Mouse (Mus musculus): ENCODE measurements around the gene Tmem223. TPM values are rescaled to one million over a fixed set of nuclear protein-coding genes. Genes with fewer than 3 reads are reported as not detected.
A peak's percentile ranks its signal among the peaks of the same experiment; 100 is the strongest.

Gene Tmem223
- polyA plus RNA-seq, 1 experiment: 59.4 TPM

DNA sequence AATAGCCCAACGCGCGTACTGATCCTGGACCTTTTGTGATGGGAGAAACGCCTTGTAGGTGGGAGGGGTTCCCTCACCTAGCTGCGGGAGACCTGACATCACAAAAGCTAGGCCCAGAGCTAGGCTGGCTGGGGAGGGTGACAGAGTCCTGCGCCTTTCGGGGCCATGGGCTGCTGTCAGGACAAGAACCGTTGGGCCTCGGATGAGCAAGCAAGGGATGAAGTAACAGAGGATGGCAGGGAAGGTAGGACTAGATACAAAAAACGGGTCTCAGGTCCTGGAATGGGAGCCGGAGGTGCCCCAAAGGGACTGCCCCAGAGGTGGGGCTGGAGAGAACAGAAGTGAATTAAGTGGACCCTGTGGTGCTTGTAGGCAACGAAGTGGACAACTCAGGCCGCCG, 30.2 kb upstream of the Tmem223 start, which contains the start of gene 1700092M07Rik:
Gene 1700092M07Rik (plus strand): TSS at position 116 of the 400 bp plus-strand sequence.
- Histone ChIP-seq H3K36me3 (ENCODE audit: control insufficient read depth, insufficient read depth) (peaks cover 50% of the 10 kb centered on the region), H3K4me3 (peak within 1 kb of the TSS; percentile 98), H3K79me2 (ENCODE audit: control insufficient read depth, insufficient read depth) (peaks cover 46% of the 10 kb centered on the region), H3K4me2 (ENCODE audit: low read depth) (peak within 1 kb of the TSS; percentile 30), H3ac (ENCODE audit: control insufficient read depth, insufficient read length) (peak within 1 kb of the TSS; percentile 33), H3K27me3 (ENCODE audit: control insufficient read depth, insufficient read depth, insufficient read length) (no peaks in the 10 kb centered on the region)
- TF ChIP-seq POLR2AphosphoS2 (IDR thresholded peaks at IDR 0.05; ENCODE audit: insufficient read length, low read depth): no peak
- TF ChIP-seq TCF3 (IDR thresholded peaks at IDR 0.05; ENCODE audit: insufficient read length, low read depth): no peak
- no peak for TF ChIP-seq REST (IDR thresholded peaks at IDR 0.05; ENCODE audit: insufficient read depth, insufficient read length)
- no peak for TF ChIP-seq SRF (IDR thresholded peaks at IDR 0.05; ENCODE audit: control insufficient read depth, insufficient read length, low read depth)
- no peak for TF ChIP-seq POLR2A (IDR thresholded peaks at IDR 0.05; ENCODE audit: insufficient read length, low read depth)

DNA sequence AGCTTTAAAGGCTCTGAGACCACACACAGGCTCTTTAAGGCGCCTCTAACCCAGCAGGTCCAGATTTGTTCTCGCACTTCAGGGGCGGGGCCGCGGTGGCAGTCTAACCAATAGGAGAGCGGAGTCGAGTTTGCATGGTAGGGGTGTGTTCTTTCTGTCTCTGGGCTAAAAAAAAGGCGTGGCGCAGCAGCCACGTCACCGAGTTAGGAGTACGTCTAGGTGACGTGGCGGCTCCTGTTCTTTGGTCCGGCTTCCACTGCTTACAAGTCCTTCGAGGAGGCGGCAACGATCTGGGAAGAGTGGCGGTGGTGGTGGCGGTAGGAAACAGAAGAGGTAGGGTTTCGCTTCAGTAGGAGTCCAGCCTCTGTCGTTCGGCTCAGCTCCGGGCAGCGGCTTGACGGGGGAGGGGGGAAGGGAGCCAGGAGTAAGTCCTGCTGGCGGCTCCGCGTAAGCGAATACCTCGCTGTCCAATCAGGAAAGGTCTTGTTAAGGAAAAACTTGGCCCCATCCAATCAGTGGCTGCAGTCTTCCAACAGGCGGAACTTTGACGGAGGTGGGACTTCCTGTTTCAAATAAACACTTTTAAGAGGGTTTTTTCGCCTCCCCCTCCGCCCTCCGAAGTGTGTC, 29.4 kb upstream of the Tmem223 start, which contains the start of gene Stx5a:
Gene Stx5a (plus strand): TSS at position 171 of the 627 bp plus-strand sequence.
- Histone ChIP-seq H3K36me3 (ENCODE audit: control insufficient read depth, insufficient read depth) (peaks cover 57% of the 10 kb centered on the region), H3K4me2 (ENCODE audit: low read depth) (peak within 1 kb of the TSS; percentile 96), H3K4me3 (peak within 1 kb of the TSS; percentile 98), H3K79me2 (ENCODE audit: control insufficient read depth, insufficient read depth) (peaks cover 40% of the 10 kb centered on the region), H3ac (ENCODE audit: control insufficient read depth, insufficient read length) (peak within 1 kb of the TSS; percentile 33), H3K27me3 (ENCODE audit: control insufficient read depth, insufficient read depth, insufficient read length) (no peaks in the 10 kb centered on the region)
- TF ChIP-seq SRF (IDR thresholded peaks at IDR 0.05; ENCODE audit: control insufficient read depth, insufficient read length, low read depth): peak; percentile 11
- no peak for TF ChIP-seq TCF12 (IDR thresholded peaks at IDR 0.05; ENCODE audit: insufficient read depth, poor library complexity, severe bottlenecking)
- TF ChIP-seq TCF3 (IDR thresholded peaks at IDR 0.05; ENCODE audit: insufficient read length, low read depth): no peak
- no peak for TF ChIP-seq USF1 (IDR thresholded peaks at IDR 0.05; ENCODE audit: low read depth)
- no peak for TF ChIP-seq MYOG (IDR thresholded peaks at IDR 0.05; ENCODE audit: control insufficient read depth in 1 of 3, insufficient read depth in 1 of 3, insufficient read length in 2 of 3, low read depth in 2 of 3)
- TF ChIP-seq POLR2A (IDR thresholded peaks at IDR 0.05; ENCODE audit: insufficient read length, low read depth): peak; percentile 72
- TF ChIP-seq CEBPB (IDR thresholded peaks at IDR 0.05; ENCODE audit: insufficient read depth, poor library complexity, severe bottlenecking): no peak
- TF ChIP-seq MYOD1 (IDR thresholded peaks at IDR 0.05; ENCODE audit: control insufficient read depth in 1 of 3, insufficient read length in 2 of 3, low read depth in 2 of 3): no peak
- TF ChIP-seq POLR2AphosphoS2 (IDR thresholded peaks at IDR 0.05; ENCODE audit: insufficient read length, low read depth): peak; percentile 85
- TF ChIP-seq E2F4 (IDR thresholded peaks at IDR 0.05; ENCODE audit: insufficient read depth): no peak
- TF ChIP-seq REST (IDR thresholded peaks at IDR 0.05; ENCODE audit: insufficient read depth, insufficient read length): no peak
- TF ChIP-seq MAX (IDR thresholded peaks at IDR 0.05; ENCODE audit: low read depth): no peak

DNA sequence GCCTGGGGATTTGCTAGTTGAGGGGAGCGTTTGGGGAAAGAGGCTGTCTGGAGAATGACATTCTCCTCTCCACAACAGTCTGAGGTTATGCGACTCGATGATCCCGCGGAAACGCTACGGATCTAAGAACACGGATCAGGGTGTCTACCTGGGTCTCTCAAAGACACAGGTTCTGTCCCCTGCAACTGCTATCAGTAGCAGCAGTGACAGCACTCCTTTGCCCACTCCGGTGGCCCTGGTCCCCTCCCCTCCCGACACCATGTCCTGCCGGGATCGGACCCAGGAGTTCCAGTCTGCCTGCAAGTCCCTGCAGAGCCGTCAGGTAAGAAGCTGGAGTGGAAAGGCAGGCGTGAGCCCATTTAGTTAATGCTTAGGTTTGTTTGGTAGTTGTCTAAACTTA, 28.6 kb upstream of the Tmem223 start:
- Histone ChIP-seq H3ac (ENCODE audit: control insufficient read depth, insufficient read length) (peak overlapping the region; percentile 33), H3K79me2 (ENCODE audit: control insufficient read depth, insufficient read depth) (peaks cover 32% of the 10 kb centered on the region), H3K36me3 (ENCODE audit: control insufficient read depth, insufficient read depth) (peaks cover 64% of the 10 kb centered on the region), H3K4me2 (ENCODE audit: low read depth) (peak overlapping the region; percentile 96), H3K4me3 (peak overlapping the region; percentile 98), H3K27me3 (ENCODE audit: control insufficient read depth, insufficient read depth, insufficient read length) (no peaks in the 10 kb centered on the region)
- TF ChIP-seq MYOG (IDR thresholded peaks at IDR 0.05; ENCODE audit: control insufficient read depth in 1 of 3, insufficient read depth in 1 of 3, insufficient read length in 2 of 3, low read depth in 2 of 3) (no peak), REST (IDR thresholded peaks at IDR 0.05; ENCODE audit: insufficient read depth, insufficient read length) (no peak), TCF12 (IDR thresholded peaks at IDR 0.05; ENCODE audit: insufficient read depth, poor library complexity, severe bottlenecking) (no peak), POLR2A (IDR thresholded peaks at IDR 0.05; ENCODE audit: insufficient read length, low read depth) (no peak), POLR2AphosphoS2 (IDR thresholded peaks at IDR 0.05; ENCODE audit: insufficient read length, low read depth) (no peak), MYOD1 (IDR thresholded peaks at IDR 0.05; ENCODE audit: control insufficient read depth in 1 of 3, insufficient read length in 2 of 3, low read depth in 2 of 3) (no peak), USF1 (IDR thresholded peaks at IDR 0.05; ENCODE audit: low read depth) (no peak), E2F4 (IDR thresholded peaks at IDR 0.05; ENCODE audit: insufficient read depth) (no peak), SRF (IDR thresholded peaks at IDR 0.05; ENCODE audit: control insufficient read depth, insufficient read length, low read depth) (no peak), TCF3 (IDR thresholded peaks at IDR 0.05; ENCODE audit: insufficient read length, low read depth) (no peak), CEBPB (IDR thresholded peaks at IDR 0.05; ENCODE audit: insufficient read depth, poor library complexity, severe bottlenecking) (no peak)

DNA sequence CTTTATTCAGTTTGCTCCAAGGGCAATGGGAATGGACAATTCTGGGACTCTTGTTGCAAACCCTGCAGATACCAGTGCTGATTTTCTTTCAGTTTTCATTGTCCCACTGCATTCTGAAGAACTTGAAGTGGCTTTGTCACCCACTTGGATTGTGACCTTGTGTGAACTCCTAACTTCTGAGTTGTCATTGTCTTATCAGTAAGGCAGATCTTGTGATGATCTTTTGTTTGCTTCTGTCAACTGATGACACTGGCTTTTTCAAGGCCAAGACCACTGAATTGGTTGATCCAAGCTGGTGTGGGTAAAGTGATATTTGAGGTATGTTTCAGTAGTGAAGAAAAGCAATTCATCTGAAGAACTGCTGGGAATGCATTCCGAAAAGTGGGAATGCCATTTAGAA, 25.4 kb upstream of the Tmem223 start:
- H3ac ChIP-seq (ENCODE audit: control insufficient read depth, insufficient read length): no peak overlapping the region
- peaks cover 73% of the 10 kb centered on the region for H3K36me3 ChIP-seq (ENCODE audit: control insufficient read depth, insufficient read depth)
- H3K4me2 ChIP-seq (ENCODE audit: low read depth): no peak overlapping the region
- H3K4me3 ChIP-seq: no peak overlapping the region
- no peaks in the 10 kb centered on the region for H3K27me3 ChIP-seq (ENCODE audit: control insufficient read depth, insufficient read depth, insufficient read length)
- peaks cover 24% of the 10 kb centered on the region for H3K79me2 ChIP-seq (ENCODE audit: control insufficient read depth, insufficient read depth)
- TF ChIP-seq POLR2AphosphoS2 (IDR thresholded peaks at IDR 0.05; ENCODE audit: insufficient read length, low read depth) (no peak), POLR2A (IDR thresholded peaks at IDR 0.05; ENCODE audit: insufficient read length, low read depth) (no peak), MAX (IDR thresholded peaks at IDR 0.05; ENCODE audit: low read depth) (no peak)

DNA sequence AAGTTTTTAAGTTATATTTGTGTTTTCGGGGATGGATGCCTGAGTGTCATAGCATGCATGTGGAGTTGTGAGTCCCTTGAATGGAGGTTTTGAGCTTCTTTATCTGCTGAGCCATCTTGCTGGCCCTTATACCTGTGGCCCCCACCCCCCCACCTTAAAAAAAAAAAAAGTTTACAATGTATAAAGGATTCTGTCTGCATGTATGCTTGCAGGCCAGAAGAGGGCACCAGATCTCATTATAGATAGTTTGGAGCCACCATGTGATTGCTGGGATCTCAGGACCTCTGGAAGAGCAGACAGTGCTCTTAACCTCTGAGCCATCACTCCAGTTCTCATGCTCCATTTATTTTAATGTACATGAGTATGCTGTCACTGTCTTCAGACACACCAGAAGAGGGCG, 23.4 kb upstream of the Tmem223 start:
- H3ac ChIP-seq (ENCODE audit: control insufficient read depth, insufficient read length): no peak overlapping the region
- H3K36me3 ChIP-seq (ENCODE audit: control insufficient read depth, insufficient read depth): peaks cover 91% of the 10 kb centered on the region
- peaks cover 17% of the 10 kb centered on the region for H3K79me2 ChIP-seq (ENCODE audit: control insufficient read depth, insufficient read depth)
- TF ChIP-seq CEBPB (IDR thresholded peaks at IDR 0.05; ENCODE audit: insufficient read depth, poor library complexity, severe bottlenecking) (no peak), SRF (IDR thresholded peaks at IDR 0.05; ENCODE audit: control insufficient read depth, insufficient read length, low read depth) (no peak), TCF3 (IDR thresholded peaks at IDR 0.05; ENCODE audit: insufficient read length, low read depth) (no peak), USF1 (IDR thresholded peaks at IDR 0.05; ENCODE audit: low read depth) (peak; percentile 20), REST (IDR thresholded peaks at IDR 0.05; ENCODE audit: insufficient read depth, insufficient read length) (no peak), MAX (IDR thresholded peaks at IDR 0.05; ENCODE audit: low read depth) (no peak)
- H3K4me3 ChIP-seq: no peak overlapping the region
- H3K4me2 ChIP-seq (ENCODE audit: low read depth): no peak overlapping the region
- H3K27me3 ChIP-seq (ENCODE audit: control insufficient read depth, insufficient read depth, insufficient read length): no peaks in the 10 kb centered on the region
